Mouse (Mus musculus) cortical plate, adult 2 months (tissue): ENCODE results near the gene Eif1b.

Source experiments
- CTCF ChIP-seq: fragments of 200-500 bp; IDR thresholded peaks from 2 replicates; pipeline ENCODE4 v1.5.1; 2011; ENCODE audit warnings: mild to moderate bottlenecking, control low read depth, low read length; ENCODE audit not compliant: insufficient read depth; ENCODE audit errors: extremely low read depth
- POLR2A ChIP-seq: fragments of 200-500 bp; IDR thresholded peaks from 2 replicates; pipeline ENCODE4 v1.6.1; 2011; ENCODE audit warnings: mild to moderate bottlenecking, low read length, control low read depth; ENCODE audit not compliant: insufficient read depth; ENCODE audit errors: extremely low read depth

GRCm38 (mm10) chr9:120496691-120497090, 4.7 kb downstream of the Eif1b start:
- TF ChIP-seq POLR2A (0 out of 2 replicates have a peak, but pooled peaks have one; percentile 2), CTCF (peak; percentile 86)
